Mouse (Mus musculus) MN1 (cell line): ENCODE measurements around the gene Spen.

Experiments used
- DNase-seq: peaks from one replicate; pipeline ENCODE4 v3.0.0-alpha.2; 2016; ENCODE audit warnings: low spot score

Spen gene

DNA sequence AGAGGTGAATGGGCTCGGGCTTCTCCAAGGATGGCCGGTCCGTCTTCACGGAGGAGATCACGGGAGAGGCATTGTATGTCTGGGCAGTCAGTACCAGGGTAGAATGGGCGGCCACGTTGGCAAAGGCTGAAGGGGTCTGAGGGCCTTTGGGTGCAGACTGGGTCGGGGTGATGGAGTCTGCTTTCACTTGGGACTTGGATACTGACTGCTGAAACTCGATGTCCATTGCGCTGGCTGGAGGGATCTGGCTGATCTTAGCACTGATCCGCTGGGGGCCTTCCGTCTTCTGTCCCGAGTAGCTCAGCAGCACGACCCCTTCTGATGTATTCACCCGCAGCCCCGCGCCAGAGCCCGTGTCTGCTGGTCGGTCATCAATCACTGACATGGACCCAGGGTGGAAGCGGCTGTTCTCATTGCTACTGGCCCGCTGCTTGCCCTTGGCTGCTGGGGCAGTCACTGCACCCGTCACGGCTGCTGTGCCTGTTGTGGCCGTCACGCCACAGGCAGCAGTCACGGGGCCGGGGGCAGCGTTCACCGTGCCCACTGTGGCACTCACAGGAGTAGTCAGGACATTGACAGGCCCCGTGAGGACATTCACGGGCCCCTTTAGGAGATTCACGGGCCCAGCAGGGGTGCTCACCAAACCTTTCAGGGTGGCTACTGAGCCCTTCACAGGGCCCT, 65.6 kb downstream of the Spen start:
- no peak for DNase-seq

DNA sequence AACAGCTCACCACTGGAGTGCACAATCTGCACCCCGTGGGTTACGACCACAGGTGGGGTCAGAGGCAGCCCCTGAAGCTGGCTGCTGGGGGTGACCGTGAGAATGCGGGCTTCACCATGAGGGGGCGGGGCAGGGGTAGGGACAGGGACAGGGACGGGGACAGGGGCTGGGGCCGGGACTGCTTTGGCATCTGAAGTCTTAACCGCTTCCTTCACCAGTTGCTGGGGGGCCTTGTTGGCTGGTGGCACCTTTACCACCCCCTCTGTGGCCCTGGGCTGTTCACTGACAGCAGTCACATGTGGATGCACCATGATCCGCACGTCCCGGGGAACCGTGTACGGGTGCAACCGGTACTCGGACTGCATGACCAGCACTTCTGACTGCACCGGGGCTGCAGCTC, 66.9 kb downstream of the Spen start:
- DNase-seq: no peak

DNA sequence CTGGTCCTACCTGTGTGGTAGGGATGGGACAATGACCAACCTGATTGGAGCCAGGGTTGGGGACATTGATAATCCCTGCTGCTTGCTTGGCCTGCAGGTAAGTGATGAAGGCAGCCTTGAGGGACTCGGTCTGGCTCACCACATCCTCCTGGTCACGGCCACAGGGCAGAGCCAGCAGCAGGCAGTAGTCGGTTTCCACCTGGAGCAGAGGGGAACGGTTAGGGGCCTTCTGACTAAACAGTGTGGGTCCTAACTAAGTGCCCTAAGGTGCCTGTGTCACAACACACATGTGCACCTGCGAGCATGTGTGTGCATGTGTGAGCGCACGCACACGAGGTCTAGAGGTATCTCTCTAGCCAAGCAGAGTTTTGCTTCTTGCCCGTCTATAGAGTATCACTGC, 69.1 kb downstream of the Spen start:
- DNase-seq: no peak

DNA sequence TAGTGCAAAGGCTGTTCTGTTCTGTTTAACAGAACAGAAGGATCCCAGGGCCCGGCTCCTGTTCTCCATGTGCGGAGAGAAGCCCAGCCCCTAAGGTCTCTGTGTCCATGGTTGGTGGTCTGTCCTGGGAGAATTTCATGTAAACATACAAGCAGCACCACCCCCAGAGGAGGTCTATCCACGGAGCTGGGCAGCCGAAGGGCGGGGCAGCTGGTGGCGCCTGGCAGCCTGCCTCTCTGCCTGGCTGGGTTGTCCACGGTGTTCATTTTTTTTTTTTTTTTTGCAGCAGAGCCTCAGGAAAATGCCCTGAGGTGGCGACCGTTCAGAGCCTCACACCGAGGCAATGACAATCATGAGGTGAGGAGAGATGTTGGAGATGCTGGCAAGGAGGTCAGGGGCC, 69.8 kb downstream of the Spen start:
- peak; percentile 57 for DNase-seq

DNA sequence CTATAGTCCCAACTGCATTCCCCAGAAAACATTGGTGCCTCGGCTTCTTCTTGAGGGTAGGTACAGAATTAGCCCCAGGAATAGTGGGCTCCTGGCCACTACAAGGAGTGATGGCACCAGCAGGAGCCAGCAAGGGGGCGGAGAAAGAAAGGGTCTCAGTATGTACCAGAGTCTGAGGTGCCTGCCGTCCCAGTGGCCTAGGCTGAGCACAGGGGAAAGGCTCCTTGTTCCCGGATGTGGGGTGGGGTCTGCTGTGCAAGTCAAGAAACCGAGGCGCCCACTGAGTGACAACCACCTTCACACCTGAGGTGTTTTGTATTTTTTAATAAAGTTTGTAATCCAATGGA, 70.8 kb downstream of the Spen start:
- DNase-seq: no peak

DNA sequence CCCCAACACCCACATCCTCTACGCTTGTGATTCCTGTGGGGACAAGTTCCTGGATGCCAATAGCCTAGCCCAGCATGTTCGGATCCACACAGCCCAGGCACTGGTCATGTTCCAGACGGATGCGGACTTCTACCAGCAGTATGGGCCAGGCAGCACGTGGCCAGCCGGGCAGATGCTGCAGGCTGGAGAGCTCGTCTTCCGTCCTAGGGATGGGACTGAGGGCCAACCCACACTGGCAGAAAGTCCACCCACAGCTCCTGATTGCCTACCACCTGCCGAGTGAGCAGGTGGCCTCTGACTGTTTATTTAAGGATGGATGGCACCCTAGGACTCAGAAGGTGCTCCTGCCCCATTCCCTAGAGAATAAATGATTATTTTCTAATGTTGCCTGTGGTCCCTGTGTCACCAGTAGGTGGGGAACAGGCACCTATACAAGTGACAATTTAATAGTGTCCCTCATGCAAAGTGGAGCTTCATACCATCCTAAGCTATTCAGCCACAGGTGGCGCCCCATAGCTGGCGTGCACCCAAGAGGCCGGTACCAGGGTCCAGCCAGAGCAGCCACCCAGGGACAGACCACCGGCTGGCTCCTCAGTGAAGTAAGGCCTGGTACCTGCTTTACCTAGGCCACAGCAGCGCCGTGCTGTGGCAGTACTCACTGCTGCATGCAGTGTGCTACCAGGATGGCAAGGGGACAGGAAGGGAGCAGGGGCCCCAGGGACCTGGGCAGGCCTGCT, 71.4 kb downstream of the Spen start:
- DNase-seq: peak; percentile 20

DNA sequence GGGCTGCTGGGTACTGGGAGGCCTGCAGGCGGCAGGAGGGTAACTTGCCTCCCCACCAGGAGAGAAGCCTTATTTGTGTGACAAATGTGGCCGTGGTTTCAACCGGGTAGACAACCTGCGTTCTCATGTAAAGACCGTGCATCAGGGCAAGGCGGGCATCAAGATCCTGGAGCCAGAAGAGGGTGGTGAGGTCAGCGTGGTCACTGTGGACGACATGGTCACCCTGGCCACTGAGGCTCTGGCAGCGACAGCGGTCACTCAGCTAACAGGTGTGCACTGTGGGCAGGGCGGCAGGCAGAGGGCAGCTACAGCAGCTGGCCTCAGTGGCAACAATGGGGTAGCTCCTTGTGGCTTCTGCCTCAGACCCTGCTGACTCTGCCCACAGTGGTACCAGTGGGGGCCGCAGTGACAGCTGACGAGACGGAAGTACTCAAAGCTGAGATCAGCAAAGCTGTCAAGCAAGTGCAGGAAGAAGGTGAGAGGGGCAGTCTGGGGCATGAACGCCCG, 72.1 kb downstream of the Spen start:
- no peak for DNase-seq

GRCm38 (mm10) chr4:141465512-141466288, 72.7 kb downstream of the Spen start:
- DNase-seq: no peak

- no peak for DNase-seq
Observed at GRCm38 (mm10) chr4:141464722-141465121, 73.7 kb downstream of the Spen start.

- no peak for DNase-seq
Observed at GRCm38 (mm10) chr4:141463472-141463871, 74.9 kb downstream of the Spen start.

DNA sequence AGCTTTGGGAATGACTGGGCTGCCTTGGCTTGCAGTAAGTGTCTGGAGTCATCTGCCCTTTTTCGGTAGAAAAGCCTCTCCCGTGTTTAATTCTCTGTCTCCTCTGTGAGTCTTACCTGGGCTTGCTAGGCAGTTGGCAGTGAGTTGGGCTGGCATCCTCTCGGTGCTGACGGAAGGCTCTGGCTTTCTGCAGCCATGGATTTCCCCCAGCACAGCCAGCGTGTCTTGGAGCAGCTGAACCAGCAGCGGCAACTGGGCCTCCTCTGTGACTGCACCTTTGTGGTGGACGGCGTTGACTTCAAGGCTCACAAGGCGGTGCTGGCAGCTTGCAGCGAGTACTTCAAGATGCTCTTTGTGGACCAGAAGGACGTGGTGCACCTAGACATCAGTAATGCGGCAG, 76.8 kb downstream of the Spen start:
- no peak for DNase-seq

DNA sequence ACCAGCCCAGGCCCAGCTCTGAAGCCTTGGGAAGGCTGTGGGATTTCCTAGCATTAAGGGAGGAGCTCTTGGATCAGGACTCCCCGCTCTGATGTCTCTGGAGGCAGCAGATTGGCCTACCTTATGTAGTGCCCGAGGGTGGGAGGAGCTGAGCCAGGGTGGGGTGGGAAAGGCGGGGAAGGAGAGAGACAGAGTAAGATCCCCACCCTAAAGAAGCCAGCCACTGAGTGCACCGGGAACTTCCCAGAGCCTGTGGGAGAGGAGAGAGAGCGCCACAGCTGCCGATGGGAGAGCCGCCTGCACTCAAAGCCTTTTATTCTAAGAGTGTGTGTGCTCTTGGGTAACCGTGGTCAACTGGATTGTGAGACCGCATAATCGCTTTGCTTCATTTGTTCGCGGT, 77.3 kb downstream of the Spen start:
- no peak for DNase-seq

DNA sequence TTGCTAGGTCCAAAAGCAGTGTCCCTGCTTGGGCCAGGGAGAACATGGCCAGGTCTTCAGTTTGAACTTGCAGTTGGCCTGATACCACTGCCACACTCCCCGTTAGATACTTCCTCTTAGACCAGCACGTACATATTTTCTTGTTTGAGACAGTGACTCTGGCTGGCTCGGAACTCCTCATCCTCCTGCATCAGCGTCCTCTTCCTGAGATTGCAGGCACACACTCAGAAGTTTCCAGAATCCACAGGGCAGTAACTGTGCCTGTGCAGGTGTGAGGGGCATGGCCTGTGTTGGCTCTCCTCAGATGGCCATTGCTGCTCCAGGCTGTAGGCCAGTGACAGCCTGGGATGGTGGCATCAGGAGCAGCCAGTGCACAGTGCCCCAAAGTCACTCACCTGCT, 77.9 kb downstream of the Spen start:
- DNase-seq: no peak

DNA sequence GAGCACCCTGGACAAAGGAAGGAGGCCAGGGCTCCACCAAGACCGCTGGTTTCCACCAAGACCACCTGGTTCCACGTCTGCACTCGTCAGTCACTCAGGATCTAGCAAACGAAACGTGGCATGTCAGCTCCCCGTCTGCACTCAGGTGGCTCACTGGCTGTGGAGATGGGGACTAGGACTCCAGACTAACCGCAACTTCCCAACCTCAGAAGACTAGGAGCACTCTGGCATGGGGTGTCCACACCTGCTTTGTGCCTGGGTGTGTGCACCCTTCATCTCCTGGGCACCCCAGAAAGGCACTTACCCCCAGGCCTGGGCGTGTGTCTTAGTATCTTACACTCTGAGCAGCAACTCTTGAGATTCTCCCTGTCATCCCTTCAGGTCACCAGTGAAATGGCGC, 78.6 kb downstream of the Spen start:
- DNase-seq: no peak

DNA sequence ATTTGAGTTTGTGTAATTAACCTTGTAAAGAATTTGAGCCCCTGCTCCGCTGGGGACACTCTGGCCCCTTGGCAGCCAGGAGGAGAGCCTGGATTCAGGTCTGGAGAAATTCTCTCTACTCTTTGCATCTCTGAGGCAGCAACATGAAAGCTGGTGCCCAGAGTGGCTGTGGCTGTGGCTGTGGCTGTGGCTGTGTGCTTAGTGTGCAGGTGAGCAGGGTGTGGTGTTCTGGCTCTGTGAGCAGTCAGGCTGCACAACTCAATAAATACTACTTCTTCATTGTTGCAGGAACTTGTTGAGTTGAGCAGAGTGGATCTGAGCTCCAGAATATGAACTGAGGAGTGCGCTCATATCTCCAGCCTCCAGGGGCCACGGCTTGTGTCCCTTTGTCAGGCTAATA, 79.5 kb downstream of the Spen start:
- no peak for DNase-seq

GRCm38 (mm10) chr4:141458236-141458635, 80.2 kb downstream of the Spen start:
- no peak for DNase-seq

- DNase-seq: no peak
Observed at GRCm38 (mm10) chr4:141456193-141456938, 82.0 kb downstream of the Spen start.

DNA sequence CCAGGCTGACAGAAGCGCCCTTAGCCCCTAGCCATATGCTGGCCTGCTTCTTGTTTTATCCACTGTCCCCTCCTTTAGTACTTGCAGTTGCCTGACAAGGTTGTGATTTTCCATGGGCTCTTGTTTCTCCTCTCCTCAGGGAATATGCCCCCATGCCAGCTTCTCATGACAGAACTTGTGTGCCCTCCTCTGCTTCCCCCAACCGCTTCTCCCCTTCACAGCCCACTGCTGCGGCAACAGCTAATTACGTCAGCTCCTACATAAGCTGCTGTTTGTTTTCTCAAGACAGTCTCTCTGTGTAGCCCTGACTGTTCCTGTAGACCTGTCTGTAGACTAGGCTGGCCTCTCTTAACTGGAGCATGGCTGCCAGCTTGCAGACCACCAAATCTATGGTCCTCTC, 82.9 kb downstream of the Spen start:
- DNase-seq: no peak

- DNase-seq: no peak
Observed at GRCm38 (mm10) chr4:141454581-141455350, 83.6 kb downstream of the Spen start.

DNA sequence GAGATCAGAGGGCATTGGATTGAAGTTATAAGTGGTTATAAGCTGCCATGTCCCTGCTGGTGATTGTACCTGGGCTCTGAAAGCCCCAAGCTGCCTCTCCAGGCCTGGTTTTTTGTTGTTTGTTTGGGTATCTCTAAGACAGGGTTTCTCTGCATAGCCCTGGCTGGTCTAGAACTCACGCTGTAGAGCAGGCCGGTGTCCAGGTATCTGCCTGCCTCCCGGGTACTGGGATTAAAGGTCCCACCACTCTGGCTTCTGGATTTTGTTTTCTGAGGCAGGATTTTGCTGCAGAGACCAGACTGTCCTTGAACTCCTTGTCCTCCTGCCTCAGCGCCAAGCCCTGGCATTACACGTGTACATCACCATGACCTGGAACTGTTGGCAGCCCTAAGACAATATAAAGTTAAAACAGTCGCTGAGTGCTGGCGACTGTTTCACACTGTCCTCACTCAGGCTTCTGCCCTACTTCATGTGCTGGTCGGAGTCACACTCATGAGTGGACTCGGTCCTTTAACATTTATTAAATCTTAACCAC, 86.4 kb downstream of the Spen start:
- no peak for DNase-seq

- no peak for DNase-seq
Observed at GRCm38 (mm10) chr4:141451251-141451650, 87.1 kb downstream of the Spen start.
